Mouse (Mus musculus) WW6 (cell line): ENCODE data around the gene Ccdc34.
"Not testable (repeated sequence)": the region's sequence is repeated elsewhere in the genome, so short reads cannot be mapped to it uniquely, and the experiment has no call there.

Experiments used
- DNase-seq: peaks from one replicate; pipeline ENCODE4 v3.0.0-alpha.2; 2013; ENCODE audit warnings: low read depth, low spot score

Ccdc34 gene

GRCm38 (mm10) chr2:110077655-110078054 lies 60.0 kb downstream of the Ccdc34 start:
- no peak for DNase-seq

- DNase-seq, result no peak
Observed at GRCm38 (mm10) chr2:110080532-110080931, 62.9 kb downstream of the Ccdc34 start.

- no peak for DNase-seq
Observed at GRCm38 (mm10) chr2:110082975-110083374, 65.4 kb downstream of the Ccdc34 start.

- DNase-seq, result no peak
Observed at GRCm38 (mm10) chr2:110085701-110086143, 68.1 kb downstream of the Ccdc34 start.

- no peak for DNase-seq
Observed at GRCm38 (mm10) chr2:110114133-110114532, 96.5 kb downstream of the Ccdc34 start.

GRCm38 (mm10) chr2:110129396-110129795 lies 111.8 kb downstream of the Ccdc34 start:
- DNase-seq, result no peak

- DNase-seq, result no peak
Observed at GRCm38 (mm10) chr2:110131573-110131972, 114.0 kb downstream of the Ccdc34 start.

GRCm38 (mm10) chr2:110133356-110134115 lies 115.9 kb downstream of the Ccdc34 start:
- no peak for DNase-seq

- no peak for DNase-seq
Observed at GRCm38 (mm10) chr2:110134765-110135594, 117.4 kb downstream of the Ccdc34 start.

GRCm38 (mm10) chr2:110137291-110137690 lies 119.7 kb downstream of the Ccdc34 start:
- no peak for DNase-seq

- no peak for DNase-seq
Observed at GRCm38 (mm10) chr2:110138096-110138495, 120.5 kb downstream of the Ccdc34 start.

- not testable (repeated sequence) for DNase-seq
Observed at GRCm38 (mm10) chr2:110147980-110148379, 130.4 kb downstream of the Ccdc34 start.

- no peak for DNase-seq
Observed at GRCm38 (mm10) chr2:110149246-110149645, 131.6 kb downstream of the Ccdc34 start.

GRCm38 (mm10) chr2:110156321-110156720 lies 138.7 kb downstream of the Ccdc34 start:
- no peak for DNase-seq

- DNase-seq, result no peak
Observed at GRCm38 (mm10) chr2:110165003-110165402, 147.4 kb downstream of the Ccdc34 start.

GRCm38 (mm10) chr2:110167694-110168093 lies 150.1 kb downstream of the Ccdc34 start:
- DNase-seq, result no peak

GRCm38 (mm10) chr2:110168361-110168760 lies 150.7 kb downstream of the Ccdc34 start:
- DNase-seq, result no peak

GRCm38 (mm10) chr2:110172456-110172855 lies 154.8 kb downstream of the Ccdc34 start:
- no peak for DNase-seq

GRCm38 (mm10) chr2:110173818-110174247 lies 156.2 kb downstream of the Ccdc34 start:
- no peak for DNase-seq

GRCm38 (mm10) chr2:110176761-110177400 lies 159.3 kb downstream of the Ccdc34 start:
- DNase-seq, result no peak

GRCm38 (mm10) chr2:110177406-110177805 lies 159.8 kb downstream of the Ccdc34 start:
- no peak for DNase-seq

- no peak for DNase-seq
Observed at GRCm38 (mm10) chr2:110177879-110178278, 160.3 kb downstream of the Ccdc34 start.
